Mouse (Mus musculus): ENCODE data around the gene Lrtm1. TPM values are rescaled to one million over a fixed set of nuclear protein-coding genes. Genes with fewer than 3 reads are reported as not detected.

Lrtm1 gene
- not detected in 2 replicates for polyA plus RNA-seq (2012)

DNA sequence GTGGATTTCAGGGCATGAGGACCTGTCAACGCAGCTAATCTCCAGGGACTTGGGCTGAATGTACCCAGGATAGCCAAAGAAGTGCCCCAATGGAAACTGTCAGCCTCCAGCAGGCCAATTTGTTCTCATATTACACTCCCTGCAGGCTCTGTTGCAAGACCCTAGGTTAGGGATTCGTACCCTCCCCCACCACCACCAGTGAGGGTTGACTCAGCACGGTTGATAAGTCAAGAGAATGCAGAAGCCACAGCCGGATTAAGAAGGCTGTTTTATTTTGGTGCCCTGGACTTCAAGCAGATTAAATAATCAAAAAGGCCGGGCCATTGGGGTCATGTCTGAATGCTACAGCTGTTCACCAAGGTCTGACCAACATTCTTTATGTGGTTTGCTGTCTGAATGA is at the start of gene Lrtm1:
Gene Lrtm1, plus strand, starts transcription at position 326 of the 400 bp plus-strand sequence.
- TF ChIP-seq GATA1 (IDR thresholded peaks at IDR 0.05; ENCODE audit: low read length): no peak

DNA sequence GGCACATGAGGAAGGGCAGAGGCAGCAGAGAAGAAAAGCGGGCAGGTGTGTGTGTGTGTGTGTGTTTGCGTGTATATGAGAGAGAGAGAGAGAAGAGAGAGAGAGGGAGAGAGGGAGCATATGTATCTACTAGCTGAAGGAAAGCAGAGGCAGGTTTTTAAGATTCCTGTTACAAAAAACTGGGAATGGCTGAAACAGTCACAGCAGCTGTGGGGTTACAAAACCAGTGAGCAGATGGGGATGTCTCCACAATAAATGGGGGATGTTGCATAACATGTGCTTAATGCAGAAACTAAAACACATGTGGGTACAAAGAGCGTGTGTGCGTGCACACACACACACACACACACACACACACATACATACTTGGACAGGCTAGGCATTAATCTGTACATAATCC is 48.8 kb upstream of the Lrtm1 start:
- no peak for TF ChIP-seq GATA1 (IDR thresholded peaks at IDR 0.05; ENCODE audit: low read length)

DNA sequence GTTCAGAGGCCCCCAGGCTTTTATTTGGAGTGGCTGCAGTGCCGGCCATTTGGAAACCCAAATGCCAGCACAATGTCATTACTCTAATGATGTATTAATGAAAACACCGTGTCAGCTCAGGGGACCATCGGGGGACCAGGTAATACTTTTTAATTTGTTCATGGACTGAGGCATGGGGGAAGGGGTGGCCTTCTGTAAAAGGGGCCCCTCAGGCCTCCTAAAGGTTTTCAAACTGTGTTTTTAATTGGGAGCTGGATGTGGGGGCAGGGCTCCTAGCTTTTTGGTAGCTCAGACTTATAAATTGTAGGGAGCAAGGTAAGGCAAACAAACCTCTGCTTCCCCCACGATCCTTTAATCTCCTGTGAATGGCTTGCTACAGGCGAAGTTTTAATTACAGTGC is 45.4 kb upstream of the Lrtm1 start:
- TF ChIP-seq GATA1 (IDR thresholded peaks at IDR 0.05; ENCODE audit: low read length): no peak

DNA sequence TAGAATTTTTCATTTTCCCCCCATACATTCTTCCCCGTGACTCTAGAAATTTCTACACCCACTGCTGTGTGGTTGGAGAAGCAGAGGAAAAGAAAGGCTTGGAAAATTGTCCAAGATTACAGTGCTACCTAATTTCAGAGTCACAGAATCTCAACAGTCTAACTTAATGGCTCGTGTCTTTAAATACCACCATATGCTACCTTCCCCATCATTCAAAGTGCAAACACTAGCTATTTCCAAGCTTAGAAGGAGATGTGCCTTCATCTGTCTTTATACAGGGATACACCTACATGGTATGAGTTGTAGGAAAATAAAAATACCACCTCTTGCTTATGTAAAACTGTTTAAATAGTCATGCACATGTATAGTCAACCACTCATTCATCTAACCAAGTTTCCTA is 38.8 kb upstream of the Lrtm1 start:
- TF ChIP-seq GATA1 (IDR thresholded peaks at IDR 0.05; ENCODE audit: low read length): no peak

DNA sequence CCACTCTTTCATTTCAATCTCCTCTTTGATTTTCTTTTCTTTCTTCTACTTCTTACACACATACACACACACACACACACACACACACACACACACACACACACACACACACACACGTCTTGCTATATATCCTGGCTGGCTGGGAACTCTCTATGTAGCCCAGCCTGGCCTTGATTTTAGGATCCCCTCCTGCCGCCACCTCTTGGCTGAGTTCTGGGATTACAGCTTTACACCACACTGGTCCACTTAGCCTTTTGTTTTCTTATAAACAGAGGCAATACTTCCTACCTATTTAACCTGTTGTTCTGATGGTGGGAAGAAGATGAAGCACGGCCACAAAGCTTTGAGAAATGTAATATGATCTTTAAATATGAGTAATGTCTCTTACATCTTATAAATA is 37.5 kb upstream of the Lrtm1 start:
- TF ChIP-seq GATA1 (IDR thresholded peaks at IDR 0.05; ENCODE audit: low read length): no peak

DNA sequence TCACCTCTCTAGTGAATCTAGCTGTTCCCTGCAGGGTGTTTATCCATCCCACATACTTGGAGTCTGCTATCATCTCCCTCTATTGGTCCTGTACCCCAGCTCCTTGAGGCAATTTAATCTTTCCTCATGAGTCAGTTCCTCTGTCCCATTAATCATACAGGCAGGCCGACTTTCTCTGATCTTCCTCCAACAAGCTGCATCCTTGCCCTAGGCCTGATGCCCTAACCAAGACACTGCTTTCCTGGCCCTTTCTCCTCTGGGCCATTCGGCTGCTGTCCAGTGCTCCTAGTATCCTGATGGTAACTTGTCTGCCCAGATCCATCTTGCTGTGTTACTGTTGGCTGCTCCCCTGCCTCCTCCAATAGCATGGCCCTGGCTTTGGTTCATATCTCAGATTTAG is 33.7 kb upstream of the Lrtm1 start:
- no peak for TF ChIP-seq GATA1 (IDR thresholded peaks at IDR 0.05; ENCODE audit: low read length)

DNA sequence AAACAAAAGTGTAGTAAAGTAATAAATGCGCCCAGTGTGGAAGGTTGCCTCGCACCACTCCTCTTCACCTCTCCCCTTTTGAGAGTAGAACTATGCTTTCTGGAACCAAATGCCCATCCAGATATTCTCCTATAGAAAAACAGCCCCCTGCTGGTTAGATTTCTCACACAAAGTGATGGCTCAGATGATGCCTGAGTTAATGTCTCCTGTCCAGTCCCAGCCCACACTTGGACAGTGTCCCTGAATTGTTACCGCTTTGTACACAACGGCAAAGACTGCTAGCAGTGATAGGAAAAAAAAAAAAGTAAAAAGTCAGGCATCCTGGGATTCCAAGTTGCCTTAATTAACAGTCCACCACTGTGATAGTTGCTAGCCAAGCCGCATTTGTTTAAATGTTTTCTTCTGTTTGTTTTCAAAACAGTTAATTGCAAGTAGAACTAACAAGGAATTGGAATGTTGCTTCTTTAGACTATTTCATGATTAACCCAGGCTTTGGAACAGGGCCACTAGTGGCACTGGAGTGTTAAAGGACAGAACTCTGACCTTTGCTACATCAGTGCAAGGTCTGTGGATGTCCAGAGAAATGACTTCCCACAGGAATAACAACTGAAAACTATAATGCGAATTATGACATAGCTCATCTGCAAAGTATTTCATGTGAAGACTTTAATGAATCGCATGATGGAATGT is 29.7 kb upstream of the Lrtm1 start:
- TF ChIP-seq GATA1 (IDR thresholded peaks at IDR 0.05; ENCODE audit: low read length): no peak

DNA sequence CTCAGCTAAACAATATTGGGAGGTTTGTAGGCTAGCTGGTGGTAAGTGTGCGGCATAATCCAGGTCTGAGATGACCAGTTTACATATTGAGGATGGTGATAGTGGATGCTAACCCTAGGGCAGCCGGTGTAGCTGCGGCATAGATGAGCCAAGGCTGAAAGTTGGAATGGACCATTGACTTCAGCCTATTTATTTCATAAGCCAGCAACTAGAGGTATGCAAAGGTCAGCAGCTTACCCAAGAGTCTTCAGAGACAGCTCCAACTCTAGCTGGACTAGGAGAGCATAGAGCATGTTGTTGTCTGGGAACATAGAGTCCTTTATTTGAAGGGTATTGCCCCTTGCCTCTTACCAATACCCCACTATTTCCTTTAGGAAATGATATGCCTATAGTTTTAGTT is 21.4 kb upstream of the Lrtm1 start:
- TF ChIP-seq GATA1 (IDR thresholded peaks at IDR 0.05; ENCODE audit: low read length): no peak

DNA sequence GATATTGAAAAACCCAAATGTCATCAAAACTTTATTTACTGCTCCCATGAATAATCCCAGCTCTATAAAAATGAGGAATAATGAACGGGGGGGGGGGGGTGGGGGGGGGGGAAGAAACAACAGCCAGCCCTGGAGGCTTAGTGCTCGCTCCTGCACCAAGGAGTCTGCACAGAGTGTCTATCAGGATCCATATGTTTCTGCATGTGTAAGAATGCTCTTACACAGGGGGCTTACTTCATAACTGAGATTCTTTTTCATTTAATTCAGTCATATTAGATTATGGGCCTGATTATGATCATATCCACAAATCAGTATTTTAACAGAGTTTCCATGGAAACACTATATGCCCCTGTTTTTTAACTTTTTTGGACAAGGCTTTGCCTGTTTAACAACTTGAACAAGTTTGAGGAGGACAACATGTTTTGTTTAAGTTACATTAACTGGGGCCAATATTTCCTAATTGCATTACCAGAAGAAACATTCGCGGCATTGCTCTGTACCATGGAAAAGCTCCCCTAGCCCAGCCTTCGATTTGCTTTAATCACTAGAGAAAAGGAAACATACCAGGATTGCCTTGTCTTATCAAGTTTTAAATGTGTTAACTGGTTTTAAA is 12.7 kb upstream of the Lrtm1 start:
- no peak for TF ChIP-seq GATA1 (IDR thresholded peaks at IDR 0.05; ENCODE audit: low read length)

DNA sequence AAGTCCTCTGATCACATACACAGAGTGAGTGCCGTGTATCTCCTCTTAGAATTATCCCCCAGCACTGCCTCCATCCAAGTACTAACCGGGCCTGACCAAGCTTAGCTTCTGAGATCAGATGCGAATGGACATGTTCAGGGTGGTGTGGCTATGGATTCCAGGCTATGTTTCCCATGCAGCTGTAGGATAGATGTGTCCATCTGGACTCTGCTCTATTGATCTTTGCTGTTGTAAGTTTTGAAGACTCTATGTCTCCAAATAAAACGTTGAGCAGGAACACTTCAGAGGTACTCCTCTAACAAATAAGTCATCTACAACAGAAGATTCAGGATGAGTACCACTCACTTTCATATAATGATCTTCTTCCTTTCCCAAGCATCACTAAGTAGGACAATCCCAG is 8.4 kb upstream of the Lrtm1 start:
- TF ChIP-seq GATA1 (IDR thresholded peaks at IDR 0.05; ENCODE audit: low read length): no peak

DNA sequence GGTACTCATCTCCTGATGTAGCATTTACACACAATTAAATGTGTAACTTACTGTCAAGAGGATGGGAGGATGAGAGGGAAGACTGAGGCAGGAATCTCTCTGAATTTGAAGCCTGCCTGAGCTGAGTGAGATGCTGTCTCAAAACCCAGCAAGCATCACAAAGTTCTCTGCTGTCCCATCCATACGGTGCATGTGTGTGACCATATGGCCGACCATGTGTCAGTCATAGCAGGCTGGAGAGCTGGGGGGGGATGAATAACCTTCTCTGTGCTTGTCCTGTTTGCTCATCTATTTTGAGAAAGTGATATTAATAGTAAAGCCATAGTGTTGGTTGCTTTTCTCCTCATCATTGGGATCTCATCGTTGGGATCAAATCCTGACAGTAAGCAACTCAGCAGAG is 4.8 kb upstream of the Lrtm1 start:
- no peak for TF ChIP-seq GATA1 (IDR thresholded peaks at IDR 0.05; ENCODE audit: low read length)

DNA sequence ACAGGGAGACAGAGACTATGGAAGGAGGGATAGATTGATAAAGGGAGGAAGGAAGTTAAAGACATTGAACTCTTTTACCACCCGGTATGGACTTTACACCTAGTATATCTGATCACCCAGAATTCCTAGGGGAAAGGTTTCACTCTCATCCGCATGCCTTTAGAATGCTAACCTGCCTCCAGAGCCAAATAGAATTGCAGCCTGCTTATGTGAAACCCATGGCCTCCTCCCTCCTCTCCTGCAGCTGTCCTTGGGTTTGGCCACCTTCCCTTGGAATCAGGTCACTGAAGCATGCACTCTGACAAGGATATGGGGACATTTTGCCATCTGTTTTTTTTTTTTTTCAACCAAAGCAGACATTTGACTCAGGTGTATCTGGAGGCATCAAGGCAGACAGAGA is 3.3 kb upstream of the Lrtm1 start:
- TF ChIP-seq GATA1 (IDR thresholded peaks at IDR 0.05; ENCODE audit: low read length): no peak

DNA sequence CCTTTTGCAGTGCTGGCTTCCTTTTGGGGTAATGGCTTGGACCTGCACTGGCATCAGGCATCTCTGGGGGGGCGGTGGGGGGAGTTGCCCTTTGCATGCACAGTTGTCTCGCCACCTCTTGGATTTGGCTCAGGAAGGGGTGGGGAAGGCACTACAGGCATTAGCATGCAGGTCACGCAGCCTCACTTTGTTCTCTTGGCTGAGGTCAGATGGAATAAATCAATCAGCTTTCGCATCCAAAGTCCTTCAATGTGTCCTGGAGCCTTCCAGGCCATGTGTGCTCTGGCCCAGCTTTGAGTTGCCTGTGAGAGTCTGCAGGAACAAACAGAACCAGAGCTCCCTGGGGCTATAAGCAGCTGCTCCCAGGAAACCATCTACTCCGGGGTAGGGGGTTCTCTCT is 2.1 kb upstream of the Lrtm1 start:
- TF ChIP-seq GATA1 (IDR thresholded peaks at IDR 0.05; ENCODE audit: low read length): no peak

DNA sequence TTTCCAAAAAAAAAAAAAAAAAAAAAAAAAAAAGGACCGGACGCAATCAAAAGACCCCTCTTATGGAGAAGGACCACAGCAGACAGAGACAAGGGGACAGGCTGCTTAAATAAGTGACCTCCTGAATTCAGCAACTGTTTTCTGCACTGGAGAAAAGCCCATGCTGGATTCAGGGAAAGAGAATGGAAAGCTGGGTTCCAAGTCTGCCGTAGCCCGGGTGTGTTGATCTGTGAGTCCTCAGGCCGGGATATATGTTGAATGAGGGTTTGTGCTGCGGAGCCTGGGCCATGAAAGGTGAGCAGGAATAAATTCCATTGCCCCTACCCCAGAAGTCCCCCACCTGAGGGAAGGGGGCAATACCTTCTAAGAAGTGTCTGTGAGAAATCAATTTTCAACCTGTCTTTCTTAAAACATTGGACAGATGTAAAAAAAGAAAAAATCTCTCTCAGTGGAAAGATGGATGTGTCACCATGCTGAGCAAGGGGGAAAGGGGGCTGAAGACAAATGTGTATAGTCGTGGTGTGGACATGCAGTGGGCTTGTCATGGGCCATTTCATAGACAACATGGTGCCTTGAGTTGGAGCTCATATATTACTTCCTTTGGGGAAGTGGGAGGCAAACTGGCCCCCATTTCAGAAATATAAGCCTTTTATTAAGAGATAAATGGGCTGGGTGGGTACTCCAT is 450 bp downstream of the Lrtm1 start:
- TF ChIP-seq GATA1 (IDR thresholded peaks at IDR 0.05; ENCODE audit: low read length): no peak

DNA sequence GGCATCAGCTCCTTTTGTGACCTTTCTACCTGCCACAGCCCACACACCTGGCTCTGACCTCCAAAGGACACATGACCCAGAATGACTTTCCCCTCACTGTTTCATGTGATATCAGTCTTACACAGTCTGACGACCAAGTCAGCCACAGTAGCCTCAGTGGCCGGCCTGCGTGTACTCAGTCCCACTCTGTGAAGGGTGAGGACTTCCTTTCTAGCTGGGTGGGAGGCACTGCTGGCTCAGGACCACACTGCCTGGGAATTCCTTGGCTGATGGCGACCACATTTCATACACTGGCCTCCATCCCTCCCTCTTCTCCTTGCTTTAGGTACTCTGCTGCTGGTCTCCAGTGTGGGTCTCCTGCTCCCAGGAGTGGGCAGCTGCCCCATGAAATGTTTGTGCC is 3.3 kb downstream of the Lrtm1 start:
- no peak for TF ChIP-seq GATA1 (IDR thresholded peaks at IDR 0.05; ENCODE audit: low read length)

DNA sequence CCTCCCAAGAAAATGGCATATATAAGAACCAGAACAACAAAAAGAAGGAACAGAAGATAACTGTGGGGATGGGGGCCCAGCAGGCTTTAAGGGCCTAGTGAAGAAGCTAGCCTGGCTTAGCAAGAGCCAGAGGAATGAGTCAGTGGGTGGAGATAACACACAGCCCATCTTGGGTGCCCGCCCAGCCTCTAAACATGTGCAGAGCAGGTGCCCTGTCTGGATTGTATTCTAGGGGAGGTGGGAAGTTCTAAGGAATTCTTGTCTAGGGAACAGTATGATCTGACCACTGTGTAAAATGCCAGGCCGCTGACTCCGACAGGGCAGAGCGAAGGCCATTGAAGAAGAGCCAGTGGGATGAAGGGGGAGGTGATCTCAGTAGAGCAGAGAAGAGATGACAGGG is 5.2 kb downstream of the Lrtm1 start:
- no peak for TF ChIP-seq GATA1 (IDR thresholded peaks at IDR 0.05; ENCODE audit: low read length)

DNA sequence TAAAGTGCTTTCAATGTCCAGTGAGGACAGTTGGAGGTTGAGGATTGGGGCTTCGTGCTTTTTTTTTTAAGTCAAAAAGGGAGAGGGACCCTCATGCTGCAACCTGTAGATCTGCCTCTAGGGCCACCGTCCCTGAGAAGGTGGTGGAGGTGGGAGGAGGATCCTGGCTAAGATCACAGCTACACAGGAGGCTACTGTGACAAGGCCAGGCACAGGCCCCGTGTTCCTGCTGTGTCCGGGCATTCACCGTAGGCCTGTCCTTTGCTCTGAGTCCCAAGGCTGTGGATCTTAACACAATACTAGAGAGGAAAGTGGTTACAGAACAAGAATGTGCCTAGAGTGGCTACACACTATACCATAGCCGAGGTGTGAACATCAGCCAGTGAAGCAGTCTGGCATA is 7.3 kb downstream of the Lrtm1 start:
- TF ChIP-seq GATA1 (IDR thresholded peaks at IDR 0.05; ENCODE audit: low read length): no peak

Data from G1E-ER4 (cell line).